Mouse (Mus musculus) CD4-positive, CD25-positive, alpha-beta regulatory T cell (primary cell): ENCODE data around the gene Kif19a. TPM values are rescaled to one million over a fixed set of nuclear protein-coding genes. Genes with fewer than 3 reads are reported as not detected.

Source experiments
- polyA plus RNA-seq: library from polyadenylated mRNA; unstranded; fragments of 100-300 nt; shearing (Covaris generic); gene quantifications from one replicate; pipeline ENCODE4 v1.2.1, GENCODE M21; 2017

Kif19a gene
- polyA plus RNA-seq = 0.20 TPM

DNA sequence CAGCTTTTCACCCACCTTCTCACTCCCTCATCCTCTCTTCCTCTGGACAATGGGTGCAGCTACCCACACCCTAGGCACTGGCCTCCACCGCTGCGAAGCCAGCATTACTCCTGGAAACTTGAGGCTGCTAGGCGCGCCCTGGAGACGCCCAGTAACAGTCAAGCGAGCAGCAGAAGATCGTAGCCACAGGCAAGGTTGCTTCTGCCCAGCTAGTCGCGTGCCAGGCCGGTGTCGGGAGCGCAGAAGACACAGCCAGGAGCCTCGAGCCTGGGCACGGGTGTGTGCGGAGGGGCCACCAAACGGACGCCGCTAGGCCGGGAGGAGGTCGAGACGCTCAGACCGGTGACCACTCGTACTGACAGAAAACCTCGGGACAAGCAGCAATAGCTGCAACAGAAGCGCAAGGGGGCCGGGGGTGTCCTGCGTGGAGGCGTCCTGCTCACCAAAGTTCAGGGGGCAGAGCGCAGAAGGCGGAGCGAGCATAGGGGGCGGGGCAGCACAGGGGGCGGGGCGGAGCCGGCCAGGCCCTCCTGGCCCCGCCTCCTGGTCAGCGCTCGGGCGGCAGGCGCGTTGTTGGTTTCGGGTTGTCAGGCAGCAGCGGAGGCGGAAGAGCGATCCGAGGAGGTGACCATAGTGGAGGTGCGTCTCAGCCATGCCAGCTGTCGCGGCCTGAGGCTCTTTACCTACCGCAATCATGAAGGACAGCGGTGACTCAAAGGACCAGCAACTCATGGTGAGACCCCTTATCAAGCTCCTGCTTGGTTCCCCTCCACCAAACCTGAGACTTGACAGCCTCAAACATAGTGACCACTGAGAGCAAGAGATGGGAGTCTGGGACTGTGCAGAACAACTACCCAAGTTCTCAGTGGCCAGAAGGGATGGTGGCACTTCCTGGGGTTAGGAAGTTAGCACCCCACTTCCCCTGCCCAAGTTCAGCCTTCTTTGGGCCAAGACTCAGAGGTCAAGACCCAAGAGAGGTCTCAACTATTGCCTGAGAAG lies at the start of gene Kif19a:
TSS of gene Kif19a (plus strand) at position 569 of the 999 bp plus-strand sequence.

GRCm38 (mm10) chr11:114726965-114727825 lies 38.0 kb upstream of the Kif19a start, which contains the start of gene Dnaic2:
Dnaic2 (plus strand) TSS chr11:114727408.

DNA sequence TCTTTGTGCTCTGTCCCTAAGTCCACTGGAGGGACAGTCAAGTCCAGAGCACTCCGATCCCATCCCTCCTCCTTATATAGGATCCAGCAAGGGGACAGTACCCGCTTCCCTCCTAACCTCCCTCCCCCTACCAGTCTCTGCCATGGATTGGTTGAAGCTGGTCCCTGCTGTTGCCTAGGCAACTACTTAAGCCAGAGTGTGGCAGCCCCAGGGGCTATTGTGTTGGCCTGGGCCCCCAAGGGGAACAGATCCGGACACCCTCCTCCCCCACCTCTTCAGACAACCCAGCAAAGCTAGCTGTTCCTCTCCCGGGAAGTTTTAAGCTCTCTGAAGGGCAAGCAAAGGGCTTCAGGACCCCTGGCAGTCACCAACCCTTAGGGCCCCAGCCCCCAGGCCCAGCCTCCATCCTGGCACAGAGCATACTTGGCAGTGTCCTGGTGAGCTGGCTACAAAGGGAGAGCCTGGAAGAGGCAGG lies 30.7 kb downstream of the Kif19a start, which contains the start of gene Btbd17:
TSS of gene Btbd17 (minus strand) at position 98 of the 475 bp plus-strand sequence.

DNA sequence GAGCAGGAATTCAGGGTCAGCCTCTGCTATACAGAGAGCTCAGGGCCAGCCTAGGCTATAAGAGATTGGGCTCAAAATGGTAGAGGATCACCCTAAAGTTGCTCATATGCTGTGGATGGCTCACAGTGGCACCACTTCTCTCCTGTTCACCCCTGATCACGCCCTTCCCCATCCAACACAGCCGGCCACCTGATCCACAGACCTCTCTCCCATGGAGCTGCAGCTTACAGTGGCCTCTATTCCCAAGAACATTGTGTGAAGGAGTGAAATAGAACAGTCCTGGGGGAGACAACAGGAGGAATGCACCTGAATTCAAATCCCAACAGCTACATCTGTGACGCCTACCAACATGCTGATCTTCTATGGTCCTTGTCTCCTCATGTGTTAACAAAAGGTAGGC lies 33.4 kb downstream of the Kif19a start, which contains the start of gene Gpr142:
TSS of gene Gpr142 (plus strand) at position 301 of the 400 bp plus-strand sequence.

Other genes starting within 250 kb of the Kif19a start
- gene Rpl38, start 96.9 kb upstream of the Kif19a start, polyA plus RNA-seq = 464 TPM
- gene Ttyh2, start 90.0 kb upstream of the Kif19a start, polyA plus RNA-seq = 1.5 TPM
- not detected for gene Dnaic2, start 38.0 kb upstream of the Kif19a start, polyA plus RNA-seq
- gene Btbd17, start 30.6 kb downstream of the Kif19a start, polyA plus RNA-seq = not detected
- gene Gpr142, start 33.5 kb downstream of the Kif19a start, polyA plus RNA-seq = not detected
- 0.10 TPM for gene Gprc5c, start 85.8 kb downstream of the Kif19a start, polyA plus RNA-seq
- 0.45 TPM for gene Cd300a, start 124.7 kb downstream of the Kif19a start, polyA plus RNA-seq
- gene Cd300lb, start 169.0 kb downstream of the Kif19a start, polyA plus RNA-seq = 0.11 TPM
- not detected for gene Cd300c, start 203.8 kb downstream of the Kif19a start, polyA plus RNA-seq
- not detected for gene Cd300ld, start 224.5 kb downstream of the Kif19a start, polyA plus RNA-seq
- gene Cd300c2, start 236.5 kb downstream of the Kif19a start, polyA plus RNA-seq = 0.42 TPM